In the genomic region with DNA sequence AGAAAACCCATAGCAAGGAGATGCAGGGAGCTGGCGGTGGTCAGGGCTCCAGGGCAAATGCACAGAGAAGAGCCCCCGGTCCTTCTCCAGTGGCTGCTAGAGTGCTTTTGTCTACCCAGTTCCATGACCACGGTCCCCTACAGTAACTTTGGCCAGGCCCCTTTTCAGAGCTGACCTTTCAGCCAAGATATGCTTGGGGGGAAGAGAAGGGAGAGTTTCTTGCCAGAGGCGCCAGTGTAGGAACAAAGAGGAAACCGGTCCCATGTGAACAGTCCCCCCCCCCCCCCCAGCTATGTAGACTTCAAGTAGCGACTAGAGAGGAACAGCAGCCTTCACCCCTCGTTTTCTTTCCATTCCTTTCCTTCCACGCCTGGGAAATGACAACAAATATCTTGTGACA, we compare ENCODE assay signal across 7 mouse cellular contexts. TPM values are rescaled to one million over a fixed set of nuclear protein-coding genes. Genes with fewer than 3 reads are reported as not detected.
DNase-seq lines count a peak whose midpoint lies in the region; ATAC-seq and TF ChIP-seq lines count a peak whose summit lies in the region.

No protein-coding gene starts in this region.

- no peak for ATAC-seq in embryonic facial prominence, embryonic 12.5 days (ENCODE audit: insufficient number of reproducible peaks, insufficient read depth, low FRiP score, low TSS enrichment)
- no peak for ATAC-seq in hindbrain, embryonic 13.5 days (ENCODE audit: low FRiP score)
- ATAC-seq in liver, postnatal 0 days: no peak

- H3K27me3 ChIP-seq in embryonic facial prominence, embryonic 12.5 days: peaks cover 63% of the 10 kb centered on the region
- H3K27me3 ChIP-seq in hindbrain, embryonic 13.5 days: peaks cover 65% of the 10 kb centered on the region
- peaks cover 48% of the 10 kb centered on the region for H3K27me3 ChIP-seq in liver, postnatal 0 days (ENCODE audit: insufficient read depth, low read length)

- no peaks in the 10 kb centered on the region for H3K36me3 ChIP-seq in ES-E14 (ENCODE audit: control insufficient read depth, insufficient read depth, low read length, poor library complexity, severe bottlenecking)
- no peaks in the 10 kb centered on the region for H3K36me3 ChIP-seq in embryonic facial prominence, embryonic 12.5 days
- no peaks in the 10 kb centered on the region for H3K36me3 ChIP-seq in hindbrain, embryonic 13.5 days
- H3K36me3 ChIP-seq in liver, postnatal 0 days (replicated peaks; ENCODE audit: insufficient read depth, low read length): no peaks in the 10 kb centered on the region

- no peak for TF ChIP-seq CTCF in liver, postnatal 0 days (IDR thresholded peaks at IDR 0.05; ENCODE audit: low read depth)

- no peaks in the 10 kb centered on the region for H3K9me3 ChIP-seq in ES-E14 (ENCODE audit: control insufficient read depth, insufficient read depth, low read depth, low read length)
- H3K9me3 ChIP-seq in embryonic facial prominence, embryonic 12.5 days: no peaks in the 10 kb centered on the region
- H3K9me3 ChIP-seq in hindbrain, embryonic 13.5 days: no peaks in the 10 kb centered on the region
- H3K9me3 ChIP-seq in liver, postnatal 0 days (ENCODE audit: low read length): no peaks in the 10 kb centered on the region; the same call in 1 of the 2 replicates

- no peaks in the 10 kb centered on the region; a peak in 1 of 4 replicates for H3K4me1 ChIP-seq in ES-E14 (ENCODE audit: control insufficient read depth in 2 of 2, insufficient read depth in 2 of 2, low read length in 2 of 2, poor library complexity in 1 of 2)
- peaks cover 16% of the 10 kb centered on the region; the same call in 1 of the 2 replicates for H3K4me1 ChIP-seq in embryonic facial prominence, embryonic 12.5 days
- H3K4me1 ChIP-seq in hindbrain, embryonic 13.5 days (replicated peaks): peaks cover 23% of the 10 kb centered on the region
- H3K4me1 ChIP-seq in liver, postnatal 0 days (ENCODE audit: insufficient read depth): peaks cover 13% of the 10 kb centered on the region

- no peak overlapping the region for H3K27ac ChIP-seq in ES-E14 (ENCODE audit: insufficient read depth, low read depth, low read length, poor library complexity, severe bottlenecking)
- no peak overlapping the region for H3K27ac ChIP-seq in embryonic facial prominence, embryonic 12.5 days
- 0 out of 2 replicates have a peak overlapping the region, but pooled peaks have one; percentile 30 for H3K27ac ChIP-seq in hindbrain, embryonic 13.5 days
- H3K27ac ChIP-seq in liver, postnatal 0 days (ENCODE audit: low read depth): 0 out of 2 replicates have a peak overlapping the region, but pooled peaks have one; percentile 57

- WGBS in embryonic facial prominence, embryonic 12.5 days: 4% methylated on average over 8 of the region's 8 CpGs
- 5% methylated on average over 8 of the region's 8 CpGs for WGBS in hindbrain, embryonic 13.5 days
- WGBS in liver, postnatal 0 days (ENCODE audit: insufficient replicate concordance): 7% methylated on average over 8 of the region's 8 CpGs

- peak overlapping the region; percentile 98 for H3K4me2 ChIP-seq in embryonic facial prominence, embryonic 12.5 days (replicated peaks)
- peak overlapping the region; percentile 100 for H3K4me2 ChIP-seq in hindbrain, embryonic 13.5 days
- H3K4me2 ChIP-seq in liver, postnatal 0 days (ENCODE audit: low read depth, low read length): peak overlapping the region; percentile 81

- H3K9ac ChIP-seq in ES-E14 (ENCODE audit: insufficient read depth, low read depth, low read length, poor library complexity, severe bottlenecking): no peak overlapping the region
- no peak overlapping the region for H3K9ac ChIP-seq in embryonic facial prominence, embryonic 12.5 days
- peak overlapping the region; percentile 80 for H3K9ac ChIP-seq in hindbrain, embryonic 13.5 days
- H3K9ac ChIP-seq in liver, postnatal 0 days (replicated peaks): no peak overlapping the region

- TF ChIP-seq EP300 in liver, postnatal 0 days (IDR thresholded peaks at IDR 0.05; ENCODE audit: low read depth): no peak

- no peak for DNase-seq in ES-E14 (ENCODE audit: low read depth, low spot score)
- no peak for DNase-seq in liver, postnatal 0 days
- no peak for DNase-seq in thymus, postnatal 10 days (ENCODE audit: low spot score in 2 of 2)
- DNase-seq in c-Kit-positive CD71-positive TER-119-positive erythroid progenitor cells, embryonic 14.5 days (ENCODE audit: low spot score): no peak
- DNase-seq in gastrocnemius, postnatal 36 days: no peak

- in situ Hi-C loops in ES-E14 (cut with MboI; ENCODE audit: low sequenced_read_pairs in 2 of 2, unreplicated experiment in 2 of 2): no loop called here

- intact Hi-C loops in gastrocnemius, postnatal 36 days (cut with DNase I): no loop called here

- H3K4me3 ChIP-seq in ES-E14 (ENCODE audit: insufficient read depth in 1 of 2, low read depth in 1 of 2, low read length in 2 of 2, poor library complexity in 1 of 2, severe bottlenecking in 1 of 2): peak overlapping the region; percentile 72 to 95; a peak in 3 of 4 replicates
- peak overlapping the region; percentile 70 for H3K4me3 ChIP-seq in embryonic facial prominence, embryonic 12.5 days
- H3K4me3 ChIP-seq in hindbrain, embryonic 13.5 days: peak overlapping the region; percentile 66
- peak overlapping the region; percentile 61; the same call in 1 of the 2 replicates for H3K4me3 ChIP-seq in liver, postnatal 0 days (ENCODE audit: low read depth, low read length)

TF ChIP-seq in ES-E14, 5 proteins besides CTCF, POLR2A, EP300 and RAD21:
- TF ChIP-seq HCFC1 (IDR thresholded peaks at IDR 0.05; ENCODE audit: borderline replicate concordance, insufficient read depth, low read length) (no peak), ZC3H11A (IDR thresholded peaks at IDR 0.05; ENCODE audit: borderline replicate concordance, low read depth, low read length) (no peak), MAFK (IDR thresholded peaks at IDR 0.05; ENCODE audit: insufficient read depth, low read depth, low read length) (no peak), CHD2 (IDR thresholded peaks at IDR 0.05; ENCODE audit: low read depth, low read length) (no peak), ZNF384 (IDR thresholded peaks at IDR 0.05; ENCODE audit: low read depth, low read length) (no peak)
TF ChIP-seq in ES-E14: peak in this region for 0.

RNA-seq across cellular contexts. Expression of a gene that starts 0.8 kb away (rescaled TPM):
- total RNA-seq in ES-E14 (2012; rRNA removed): 3.0 and 4.6 TPM in 2 replicates
- 29.0 and 31.0 TPM in 2 replicates for polyA plus RNA-seq in embryonic facial prominence, embryonic 12.5 days (2016; fragmentation: Nextera tagmentation; extraction: Ambion mirVana)
- 24.4 and 26.0 TPM in 2 replicates for polyA plus RNA-seq in hindbrain, embryonic 13.5 days (2015; fragmentation: Nextera tagmentation; extraction: Ambion mirVana)
- polyA plus RNA-seq in liver, postnatal 0 days (2015; fragmentation: Nextera tagmentation; extraction: Ambion mirVana): 7.9 and 9.6 TPM in 2 replicates
- 10 to 100 TPM; 12.6 to 16.0 TPM for total RNA-seq in gastrocnemius, postnatal 36 days (2021)

Comparison
In these comparisons a context has a peak if more than half of its experiments do, and no peak if none do; other contexts are left out.
1. H3K27ac ChIP-seq: peak in hindbrain, embryonic 13.5 days (single experiment) and liver, postnatal 0 days (single experiment); none in ES-E14 (single experiment) and embryonic facial prominence, embryonic 12.5 days (single experiment).
2. Peak in every context shown above with its lines, with median percentiles within 50 percentile points of each other: H3K4me3 ChIP-seq and H3K4me2 ChIP-seq.